Mouse (Mus musculus) ovary, postnatal 14 days (tissue): ENCODE measurements around the gene Rad52.

ENCODE experiments used
- DNase-seq: peaks from one replicate; pipeline ENCODE4 v3.0.0; 2022; ENCODE audit warnings: low spot score

Rad52 gene

GRCm38 (mm10) chr6:119902204-119903080 lies at the start of gene Rad52:
TSS of gene Rad52 (plus strand) at chr6:119902698.
- DNase-seq: peak; percentile 69

- no peak for DNase-seq
These were observed 48.3 kb upstream of the Rad52 start for GRCm38 (mm10) chr6:119854156-119854555.

- no peak for DNase-seq
These were observed 47.0 kb upstream of the Rad52 start for GRCm38 (mm10) chr6:119855471-119855870.

- no peak for DNase-seq
These were observed 42.3 kb upstream of the Rad52 start for GRCm38 (mm10) chr6:119860236-119860635.

GRCm38 (mm10) chr6:119861519-119861918 lies 41.0 kb upstream of the Rad52 start:
- no peak for DNase-seq

- DNase-seq: peak; percentile 27
These were observed 38.0 kb upstream of the Rad52 start for GRCm38 (mm10) chr6:119864341-119865034.

GRCm38 (mm10) chr6:119883151-119883550 lies 19.3 kb upstream of the Rad52 start:
- DNase-seq: no peak

- no peak for DNase-seq
These were observed 9.8 kb upstream of the Rad52 start for GRCm38 (mm10) chr6:119892711-119893110.

GRCm38 (mm10) chr6:119903081-119903789 lies 737 bp downstream of the Rad52 start:
- DNase-seq: no peak

- DNase-seq: no peak
These were observed 3.0 kb downstream of the Rad52 start for GRCm38 (mm10) chr6:119905461-119905860.

- no peak for DNase-seq
These were observed 9.5 kb downstream of the Rad52 start for GRCm38 (mm10) chr6:119912046-119912445.

- DNase-seq: no peak
These were observed 13.2 kb downstream of the Rad52 start for GRCm38 (mm10) chr6:119915710-119916109.

- no peak for DNase-seq
These were observed 16.2 kb downstream of the Rad52 start for GRCm38 (mm10) chr6:119918561-119919181.

GRCm38 (mm10) chr6:119922136-119922535 lies 19.6 kb downstream of the Rad52 start:
- DNase-seq: no peak

GRCm38 (mm10) chr6:119922544-119922943 lies 20.0 kb downstream of the Rad52 start:
- DNase-seq: no peak

- peak; percentile 9 for DNase-seq
These were observed 21.9 kb downstream of the Rad52 start for GRCm38 (mm10) chr6:119924235-119925005.
